Mouse (Mus musculus) hindbrain, embryonic 16.5 days (tissue): ENCODE data around the gene Eif2d. TPM values are rescaled to one million over a fixed set of nuclear protein-coding genes. Genes with fewer than 3 reads are reported as not detected.

Source experiments
- ATAC-seq: fragments of 200-750 bp; cut with Nextera tagmentation; 2 replicates; pipeline ENCODE4 v1.8.0; 2017; ENCODE audit warnings: moderate TSS enrichment, moderate library complexity
- H3K27ac ChIP-seq: fragments of 300-500 bp; sonication (generic); 2 replicates; pipeline ENCODE4 v1.5.1; 2014; ENCODE audit warnings: low read depth, mild to moderate bottlenecking, control low read depth, low read length, moderate library complexity
- H3K27me3 ChIP-seq: fragments of 300-500 bp; sonication (generic); replicated peaks from 2 replicates; pipeline ENCODE4 v1.6.1; 2014; ENCODE audit warnings: low read length; ENCODE audit not compliant: control insufficient read depth, insufficient read depth
- H3K36me3 ChIP-seq: fragments of 300-500 bp; sonication (generic); 2 replicates; pipeline ENCODE4 v1.6.1; 2014; ENCODE audit warnings: mild to moderate bottlenecking, low read length, moderate library complexity, mixed read lengths; ENCODE audit not compliant: control insufficient read depth, insufficient read depth
- H3K4me1 ChIP-seq: fragments of 300-500 bp; sonication (generic); 2 replicates; pipeline ENCODE4 v1.6.1; 2014; ENCODE audit warnings: low read depth, low read length; ENCODE audit not compliant: control insufficient read depth, insufficient read depth
- H3K4me2 ChIP-seq: fragments of 300-500 bp; sonication (generic); 2 replicates; pipeline ENCODE4 v1.6.1; 2014; ENCODE audit warnings: mild to moderate bottlenecking, low read length, control low read depth, moderate library complexity
- H3K4me3 ChIP-seq: fragments of 300-500 bp; sonication (generic); 2 replicates; pipeline ENCODE4 v1.5.1; 2014; ENCODE audit warnings: mild to moderate bottlenecking, low read length, control low read depth, moderate library complexity
- H3K9ac ChIP-seq: fragments of 300-500 bp; sonication (generic); 2 replicates; pipeline ENCODE4 v1.6.1; 2014; ENCODE audit warnings: low read depth, mild to moderate bottlenecking, control low read depth, low read length, moderate library complexity
- H3K9me3 ChIP-seq: fragments of 300-500 bp; sonication (generic); 2 replicates; pipeline ENCODE4 v1.6.1; 2014; ENCODE audit warnings: mild to moderate bottlenecking, low read length, moderate library complexity; ENCODE audit not compliant: control insufficient read depth
- WGBS: fragments of 180-500 bp; shearing (Covaris S2); extraction: QIAGEN DNeasy Blood & Tissue Kit; methylation state at CpG from one replicate; pipeline ENCODE4 v1.1.7; 2014; 5-methylcytosine and 5-hydroxymethylcytosine counted together
- polyA plus RNA-seq: library from polyadenylated mRNA; unstranded; fragments of >200 nt; fragmentation: Nextera tagmentation; extraction: Ambion mirVana; gene quantifications from 2 replicates; pipeline ENCODE4 v1.2.1, GENCODE M21; 2015

The Eif2d gene
- polyA plus RNA-seq, 1 experiment from 2014 or later = 50.5 TPM

- Histone ChIP-seq H3K4me3 (no peak overlapping the region), H3K4me2 (no peak overlapping the region), H3K9ac (no peak overlapping the region), H3K27ac (no peak overlapping the region), H3K4me1 (no peaks in the 10 kb centered on the region), H3K36me3 (no peaks in the 10 kb centered on the region), H3K9me3 (no peaks in the 10 kb centered on the region), H3K27me3 (no peaks in the 10 kb centered on the region)
- 66% methylated on average over 10 of the region's 10 CpGs for WGBS
- ATAC-seq = no peak
Observed at GRCm38 (mm10) chr1:131200588-131200987, 47.6 kb downstream of the Eif2d start.

- Histone ChIP-seq H3K4me1 (no peaks in the 10 kb centered on the region), H3K4me3 (no peak overlapping the region), H3K9ac (no peak overlapping the region; the same call in 1 of the 2 replicates), H3K9me3 (no peaks in the 10 kb centered on the region), H3K4me2 (no peak overlapping the region), H3K27me3 (no peaks in the 10 kb centered on the region), H3K36me3 (no peaks in the 10 kb centered on the region), H3K27ac (no peak overlapping the region)
- 81% methylated on average over 4 of the region's 4 CpGs for WGBS
- ATAC-seq = no peak
Observed at GRCm38 (mm10) chr1:131201391-131201790, 48.4 kb downstream of the Eif2d start.

DNA sequence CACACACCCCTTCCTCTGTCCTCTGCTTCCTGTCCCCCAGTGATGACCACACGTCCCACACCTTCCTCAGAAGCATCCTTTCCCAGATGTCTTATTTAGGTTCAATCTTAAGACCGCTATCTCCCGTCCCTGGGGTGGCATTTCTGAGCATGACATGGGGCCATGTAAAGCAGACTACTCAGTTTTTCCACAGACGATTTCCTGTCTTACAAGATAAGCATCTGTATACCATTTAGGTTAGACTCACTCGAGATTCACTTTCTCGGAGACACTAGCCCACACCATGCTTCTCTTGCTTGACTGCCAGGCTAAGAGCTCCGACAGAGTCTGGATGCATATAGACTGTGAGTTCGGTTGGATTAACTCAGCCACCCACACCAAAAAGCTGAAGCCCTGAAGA, 51.5 kb downstream of the Eif2d start:
- no peaks in the 10 kb centered on the region for H3K36me3 ChIP-seq
- H3K4me2 ChIP-seq = no peak overlapping the region
- no peaks in the 10 kb centered on the region for H3K4me1 ChIP-seq
- no peak overlapping the region for H3K27ac ChIP-seq
- no peaks in the 10 kb centered on the region for H3K9me3 ChIP-seq
- 85% methylated on average over 8 of the region's 8 CpGs for WGBS
- H3K9ac ChIP-seq = no peak overlapping the region
- no peak overlapping the region for H3K4me3 ChIP-seq
- H3K27me3 ChIP-seq = no peaks in the 10 kb centered on the region
- ATAC-seq = no peak

DNA sequence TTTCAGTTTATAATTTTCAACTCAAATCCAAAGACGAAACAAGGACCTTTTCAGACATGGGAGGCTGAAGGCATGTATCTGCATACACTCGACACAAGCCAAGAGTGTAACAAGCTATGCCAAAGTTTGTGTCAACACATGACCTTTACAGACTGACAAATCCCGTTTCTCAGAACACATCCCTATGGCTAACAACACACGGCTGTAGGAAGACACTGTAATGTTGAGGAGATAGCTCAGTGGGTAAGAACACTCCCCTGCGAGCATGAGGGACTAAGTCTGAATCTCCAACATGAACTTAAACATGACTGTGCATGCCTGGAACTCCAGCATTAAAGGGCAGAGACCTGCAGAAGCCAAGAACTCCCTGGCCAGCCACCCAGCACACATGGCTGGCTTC, 53.4 kb downstream of the Eif2d start:
- Histone ChIP-seq H3K27ac (no peak overlapping the region), H3K27me3 (no peaks in the 10 kb centered on the region), H3K4me2 (no peak overlapping the region), H3K4me1 (peaks cover 3% of the 10 kb centered on the region; the same call in 1 of the 2 replicates), H3K9ac (no peak overlapping the region), H3K36me3 (no peaks in the 10 kb centered on the region), H3K9me3 (no peaks in the 10 kb centered on the region), H3K4me3 (no peak overlapping the region)
- ATAC-seq = no peak
- 87% methylated on average over 5 of the region's 5 CpGs for WGBS

- Histone ChIP-seq H3K9ac (no peak overlapping the region), H3K4me1 (peaks cover 3% of the 10 kb centered on the region; the same call in 1 of the 2 replicates), H3K4me3 (no peak overlapping the region), H3K9me3 (no peaks in the 10 kb centered on the region), H3K27me3 (no peaks in the 10 kb centered on the region), H3K36me3 (no peaks in the 10 kb centered on the region), H3K27ac (no peak overlapping the region), H3K4me2 (no peak overlapping the region)
- 4% methylated on average over 5 of the region's 5 CpGs for WGBS
- peak; percentile 63; the same call in 1 of the 2 replicates for ATAC-seq
Observed at GRCm38 (mm10) chr1:131207531-131207930, 54.5 kb downstream of the Eif2d start.

DNA sequence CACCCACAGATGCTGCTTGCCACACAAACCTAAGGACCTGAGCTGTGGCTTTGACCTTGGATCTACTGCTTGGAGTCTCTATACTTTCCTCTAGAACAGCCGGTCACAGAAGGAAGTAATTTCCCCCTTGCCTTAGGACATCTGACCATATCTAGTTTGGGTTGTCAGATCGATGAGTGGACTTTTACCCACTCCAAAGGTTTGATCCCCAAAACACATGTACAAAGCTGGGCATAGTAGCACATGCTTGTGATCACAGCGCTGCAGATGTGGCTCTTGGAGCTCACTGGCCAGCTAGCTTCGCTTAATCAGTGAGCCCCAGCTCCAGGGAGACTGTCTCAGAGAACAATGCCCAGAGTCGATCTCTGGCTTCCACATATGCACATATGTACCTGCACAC, 55.1 kb downstream of the Eif2d start:
- no peaks in the 10 kb centered on the region for H3K9me3 ChIP-seq
- no peak overlapping the region for H3K9ac ChIP-seq
- H3K4me2 ChIP-seq = no peak overlapping the region
- no peak overlapping the region for H3K4me3 ChIP-seq
- no peak overlapping the region for H3K27ac ChIP-seq
- H3K4me1 ChIP-seq = peaks cover 3% of the 10 kb centered on the region; the same call in 1 of the 2 replicates
- no peaks in the 10 kb centered on the region for H3K36me3 ChIP-seq
- 93% methylated on average over 5 of the region's 5 CpGs for WGBS
- no peak for ATAC-seq
- no peaks in the 10 kb centered on the region for H3K27me3 ChIP-seq

- no peak overlapping the region for H3K9ac ChIP-seq
- peaks cover 3% of the 10 kb centered on the region; the same call in 1 of the 2 replicates for H3K4me1 ChIP-seq
- no peaks in the 10 kb centered on the region for H3K27me3 ChIP-seq
- WGBS = 49% methylated on average over 6 of the region's 6 CpGs
- no peak overlapping the region for H3K4me3 ChIP-seq
- H3K9me3 ChIP-seq = no peaks in the 10 kb centered on the region
- no peak overlapping the region for H3K4me2 ChIP-seq
- no peak overlapping the region for H3K27ac ChIP-seq
- no peaks in the 10 kb centered on the region for H3K36me3 ChIP-seq
- ATAC-seq = no peak
Observed at GRCm38 (mm10) chr1:131208800-131209199, 55.8 kb downstream of the Eif2d start.

- ATAC-seq = peak; percentile 73
- 61% methylated on average over 6 of the region's 8 CpGs for WGBS
- no peaks in the 10 kb centered on the region for H3K27me3 ChIP-seq
- H3K4me3 ChIP-seq = no peak overlapping the region
- peaks cover 3% of the 10 kb centered on the region; the same call in 1 of the 2 replicates for H3K4me1 ChIP-seq
- no peaks in the 10 kb centered on the region for H3K36me3 ChIP-seq
- peak overlapping the region; percentile 22; the same call in 1 of the 2 replicates for H3K9ac ChIP-seq
- H3K27ac ChIP-seq = peak overlapping the region; percentile 56; the same call in 1 of the 2 replicates
- no peaks in the 10 kb centered on the region for H3K9me3 ChIP-seq
- no peak overlapping the region for H3K4me2 ChIP-seq
Observed at GRCm38 (mm10) chr1:131209971-131210426, 57.0 kb downstream of the Eif2d start.

DNA sequence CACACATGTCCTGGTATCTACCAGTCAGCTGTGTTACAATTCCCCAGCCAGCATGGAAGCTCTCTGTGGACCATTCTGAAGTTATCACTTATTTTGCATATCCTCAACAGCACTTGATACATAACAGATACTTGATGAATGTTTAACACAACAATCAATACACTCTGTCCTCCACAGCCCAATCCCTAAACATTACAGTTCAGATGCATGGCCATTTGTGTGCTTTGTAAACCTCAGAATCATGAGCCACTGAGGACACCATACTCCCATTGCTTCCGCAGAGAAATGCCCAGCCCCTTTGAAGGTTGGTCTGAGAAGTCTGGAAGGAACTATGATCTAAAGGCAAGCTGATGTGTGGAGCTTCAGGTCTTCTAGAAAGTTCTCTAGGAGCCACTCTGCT, 58.7 kb downstream of the Eif2d start:
- Histone ChIP-seq H3K27me3 (no peaks in the 10 kb centered on the region), H3K4me2 (no peak overlapping the region), H3K27ac (no peak overlapping the region), H3K4me1 (peaks cover 3% of the 10 kb centered on the region; the same call in 1 of the 2 replicates), H3K4me3 (no peak overlapping the region), H3K9me3 (no peaks in the 10 kb centered on the region), H3K36me3 (no peaks in the 10 kb centered on the region), H3K9ac (no peak overlapping the region)
- no peak for ATAC-seq
- WGBS = 90% methylated on average over 1 of the region's 1 CpGs

DNA sequence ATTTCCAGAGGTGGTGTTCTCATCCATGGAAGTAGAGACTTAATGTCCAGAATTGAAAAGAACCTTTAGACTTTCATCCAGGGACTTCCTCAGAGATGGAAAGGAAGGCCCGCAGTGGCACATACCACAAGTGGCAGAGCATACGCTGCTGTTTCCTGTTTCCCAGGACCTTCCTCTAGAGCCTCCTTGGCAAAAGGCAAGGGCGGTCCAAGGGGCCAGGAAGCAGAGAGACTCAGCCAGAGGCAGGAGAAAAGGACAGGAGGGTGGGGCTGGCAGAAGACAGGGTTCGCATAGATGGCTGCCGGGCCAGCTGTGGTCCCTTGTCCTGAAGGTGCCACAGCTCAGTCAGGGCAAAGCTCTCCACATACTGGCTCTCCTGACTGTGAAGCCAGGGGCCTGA, 60.0 kb downstream of the Eif2d start:
- Histone ChIP-seq H3K27me3 (no peaks in the 10 kb centered on the region), H3K36me3 (no peaks in the 10 kb centered on the region), H3K4me1 (peaks cover 3% of the 10 kb centered on the region; the same call in 1 of the 2 replicates), H3K9ac (no peak overlapping the region), H3K27ac (no peak overlapping the region), H3K4me2 (no peak overlapping the region), H3K4me3 (no peak overlapping the region), H3K9me3 (no peaks in the 10 kb centered on the region)
- ATAC-seq = no peak
- 83% methylated on average over 5 of the region's 5 CpGs for WGBS
